Mouse (Mus musculus): ENCODE data around the gene Olfr459. TPM values are rescaled to one million over a fixed set of nuclear protein-coding genes. Genes with fewer than 3 reads are reported as not detected.

Gene Olfr459
- polyA plus RNA-seq (2011; ENCODE audit: insufficient read depth, insufficient read length, low read depth, missing spikeins): not detected in 2 replicates

DNA sequence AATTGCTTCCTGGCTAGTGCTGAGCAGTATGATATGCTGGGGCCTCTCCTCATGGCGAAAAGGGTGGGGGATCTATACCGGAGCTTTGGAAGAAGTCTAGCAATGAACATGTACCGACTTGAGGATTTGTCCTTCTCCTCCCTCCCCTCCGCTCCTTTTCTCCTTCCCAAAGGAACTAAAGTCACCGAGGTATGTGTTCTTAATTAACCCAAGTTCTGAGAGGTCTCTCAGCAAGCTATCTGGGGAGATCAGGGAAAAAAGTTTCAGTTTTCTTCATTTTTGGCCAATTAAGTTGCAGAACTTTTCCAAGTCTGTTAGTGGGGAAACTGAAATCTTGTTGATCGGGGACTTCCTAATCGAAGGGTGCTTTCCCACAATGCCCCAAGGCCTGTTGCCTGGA is at the start of gene Olfr459:
TSS of gene Olfr459 (minus strand) at position 101 of the 400 bp plus-strand sequence.
- Histone ChIP-seq H3K4me3 (ENCODE audit: low read depth, low read length) (no peak within 1 kb of the TSS), H3K27me3 (ENCODE audit: control insufficient read depth, insufficient read depth, low read length, poor library complexity, severe bottlenecking) (no peaks in the 10 kb centered on the region; the same call in 1 of the 2 replicates), H3K4me1 (ENCODE audit: control insufficient read depth, insufficient read depth, low read length) (no peaks in the 10 kb centered on the region), H3K9ac (ENCODE audit: low read depth, poor library complexity, severe bottlenecking) (no peak within 1 kb of the TSS), H3K36me3 (ENCODE audit: control insufficient read depth, insufficient read depth, low read length, poor library complexity, severe bottlenecking) (no peaks in the 10 kb centered on the region), H3K9me3 (replicated peaks; ENCODE audit: control insufficient read depth, insufficient read depth, low read length, poor library complexity, severe bottlenecking) (no peaks in the 10 kb centered on the region), H3K27ac (ENCODE audit: insufficient read depth, low read length) (no peak within 1 kb of the TSS)
- no peak for TF ChIP-seq CTCF (IDR thresholded peaks at IDR 0.05; ENCODE audit: low read depth, low read length)
- no peak for TF ChIP-seq EP300 (IDR thresholded peaks at IDR 0.05; ENCODE audit: insufficient read depth, low read depth, low read length)
- TF ChIP-seq POLR2A (IDR thresholded peaks at IDR 0.05; ENCODE audit: insufficient read depth, low read length): no peak

- Histone ChIP-seq H3K9ac (ENCODE audit: low read depth, poor library complexity, severe bottlenecking) (no peak overlapping the region), H3K4me3 (ENCODE audit: low read depth, low read length) (no peak overlapping the region), H3K9me3 (replicated peaks; ENCODE audit: control insufficient read depth, insufficient read depth, low read length, poor library complexity, severe bottlenecking) (no peaks in the 10 kb centered on the region), H3K36me3 (ENCODE audit: control insufficient read depth, insufficient read depth, low read length, poor library complexity, severe bottlenecking) (no peaks in the 10 kb centered on the region), H3K4me1 (ENCODE audit: control insufficient read depth, insufficient read depth, low read length) (no peaks in the 10 kb centered on the region), H3K27ac (ENCODE audit: insufficient read depth, low read length) (no peak overlapping the region), H3K27me3 (ENCODE audit: control insufficient read depth, insufficient read depth, low read length, poor library complexity, severe bottlenecking) (no peaks in the 10 kb centered on the region)
- TF ChIP-seq POLR2A (IDR thresholded peaks at IDR 0.05; ENCODE audit: insufficient read depth, low read length) (no peak), CTCF (IDR thresholded peaks at IDR 0.05; ENCODE audit: low read depth, low read length) (no peak), EP300 (IDR thresholded peaks at IDR 0.05; ENCODE audit: insufficient read depth, low read depth, low read length) (no peak)
Measured at GRCm38 (mm10) chr6:41824086-41824485, 49.1 kb upstream of the Olfr459 start.

DNA sequence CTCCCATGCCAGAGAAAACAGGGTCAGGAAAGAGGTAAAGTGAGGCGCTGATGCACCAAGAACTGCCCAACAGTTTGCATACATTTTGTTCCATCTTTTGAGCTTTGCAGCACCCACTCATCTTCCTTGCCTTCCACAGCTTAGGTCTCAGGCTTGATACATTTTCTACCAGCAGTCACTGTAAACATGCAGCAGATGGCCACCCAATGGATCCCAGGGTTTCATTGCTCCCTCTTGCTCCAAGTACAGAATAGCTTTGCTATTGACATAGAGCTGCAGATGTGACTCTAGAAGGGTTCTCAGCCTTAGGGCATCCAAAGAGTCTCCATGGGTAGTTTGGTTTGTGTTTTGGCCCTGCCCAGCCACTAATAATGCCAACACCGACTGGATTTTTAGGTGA is 11.7 kb upstream of the Olfr459 start:
- no peaks in the 10 kb centered on the region for H3K27me3 ChIP-seq (ENCODE audit: control insufficient read depth, insufficient read depth, low read length, poor library complexity, severe bottlenecking)
- TF ChIP-seq EP300 (IDR thresholded peaks at IDR 0.05; ENCODE audit: insufficient read depth, low read depth, low read length): no peak
- no peak for TF ChIP-seq CTCF (IDR thresholded peaks at IDR 0.05; ENCODE audit: low read depth, low read length)
- no peak for TF ChIP-seq POLR2A (IDR thresholded peaks at IDR 0.05; ENCODE audit: insufficient read depth, low read length)

GRCm38 (mm10) chr6:41775721-41776120 is 744 bp upstream of the Olfr459 start:
- no peaks in the 10 kb centered on the region; the same call in 1 of the 2 replicates for H3K27me3 ChIP-seq (ENCODE audit: control insufficient read depth, insufficient read depth, low read length, poor library complexity, severe bottlenecking)
- H3K36me3 ChIP-seq (ENCODE audit: control insufficient read depth, insufficient read depth, low read length, poor library complexity, severe bottlenecking): no peaks in the 10 kb centered on the region
- no peak for TF ChIP-seq POLR2A (IDR thresholded peaks at IDR 0.05; ENCODE audit: insufficient read depth, low read length)
- no peak for TF ChIP-seq EP300 (IDR thresholded peaks at IDR 0.05; ENCODE audit: insufficient read depth, low read depth, low read length)
- no peak for TF ChIP-seq CTCF (IDR thresholded peaks at IDR 0.05; ENCODE audit: low read depth, low read length)
- no peaks in the 10 kb centered on the region for H3K9me3 ChIP-seq (replicated peaks; ENCODE audit: control insufficient read depth, insufficient read depth, low read length, poor library complexity, severe bottlenecking)
- no peak overlapping the region for H3K9ac ChIP-seq (ENCODE audit: low read depth, poor library complexity, severe bottlenecking)
- no peaks in the 10 kb centered on the region for H3K4me1 ChIP-seq (ENCODE audit: control insufficient read depth, insufficient read depth, low read length)
- no peak overlapping the region for H3K27ac ChIP-seq (ENCODE audit: insufficient read depth, low read length)
- H3K4me3 ChIP-seq (ENCODE audit: low read depth, low read length): no peak overlapping the region

More for the DNA sequence above, 11.7 kb upstream of the Olfr459 start:
- H3K27ac ChIP-seq (ENCODE audit: insufficient read depth, low read length): no peak overlapping the region
- no peaks in the 10 kb centered on the region for H3K4me1 ChIP-seq (ENCODE audit: control insufficient read depth, insufficient read depth, low read length)
- H3K36me3 ChIP-seq (ENCODE audit: control insufficient read depth, insufficient read depth, low read length, poor library complexity, severe bottlenecking): no peaks in the 10 kb centered on the region
- no peaks in the 10 kb centered on the region for H3K9me3 ChIP-seq (replicated peaks; ENCODE audit: control insufficient read depth, insufficient read depth, low read length, poor library complexity, severe bottlenecking)
- H3K9ac ChIP-seq (ENCODE audit: low read depth, poor library complexity, severe bottlenecking): no peak overlapping the region
- no peak overlapping the region for H3K4me3 ChIP-seq (ENCODE audit: low read depth, low read length)

GRCm38 (mm10) chr6:41769872-41770271 is 5.1 kb downstream of the Olfr459 start:
- no peaks in the 10 kb centered on the region for H3K27me3 ChIP-seq (ENCODE audit: control insufficient read depth, insufficient read depth, low read length, poor library complexity, severe bottlenecking)
- no peaks in the 10 kb centered on the region for H3K4me1 ChIP-seq (ENCODE audit: control insufficient read depth, insufficient read depth, low read length)
- H3K9ac ChIP-seq (ENCODE audit: low read depth, poor library complexity, severe bottlenecking): no peak overlapping the region
- TF ChIP-seq EP300 (IDR thresholded peaks at IDR 0.05; ENCODE audit: insufficient read depth, low read depth, low read length) (no peak), CTCF (IDR thresholded peaks at IDR 0.05; ENCODE audit: low read depth, low read length) (no peak), POLR2A (IDR thresholded peaks at IDR 0.05; ENCODE audit: insufficient read depth, low read length) (no peak)
- H3K36me3 ChIP-seq (ENCODE audit: control insufficient read depth, insufficient read depth, low read length, poor library complexity, severe bottlenecking): no peaks in the 10 kb centered on the region
- no peak overlapping the region for H3K27ac ChIP-seq (ENCODE audit: insufficient read depth, low read length)
- H3K9me3 ChIP-seq (replicated peaks; ENCODE audit: control insufficient read depth, insufficient read depth, low read length, poor library complexity, severe bottlenecking): no peaks in the 10 kb centered on the region
- no peak overlapping the region for H3K4me3 ChIP-seq (ENCODE audit: low read depth, low read length)

DNA sequence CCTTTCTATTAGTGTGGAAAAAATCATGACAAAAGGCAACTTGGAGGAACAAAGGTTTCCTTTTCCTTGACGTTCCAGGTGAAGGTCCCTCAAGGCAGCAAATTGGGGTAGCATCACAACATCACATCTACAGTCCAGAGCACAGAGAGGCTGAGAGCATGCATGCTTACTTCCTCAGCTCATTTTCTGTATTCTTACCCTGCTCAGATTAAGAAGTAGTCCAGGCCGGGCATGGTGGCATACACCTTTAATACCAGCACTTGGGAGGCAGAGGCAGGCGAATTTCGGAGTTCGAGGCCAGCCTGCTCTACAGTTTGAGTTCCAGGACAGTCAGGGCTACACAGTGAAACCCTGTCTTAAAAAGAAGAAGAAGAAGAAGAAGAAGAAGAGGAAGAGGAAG is 10.7 kb downstream of the Olfr459 start:
- Histone ChIP-seq H3K27ac (ENCODE audit: insufficient read depth, low read length) (no peak overlapping the region), H3K4me1 (ENCODE audit: control insufficient read depth, insufficient read depth, low read length) (no peaks in the 10 kb centered on the region), H3K4me3 (ENCODE audit: low read depth, low read length) (no peak overlapping the region), H3K36me3 (ENCODE audit: control insufficient read depth, insufficient read depth, low read length, poor library complexity, severe bottlenecking) (no peaks in the 10 kb centered on the region), H3K27me3 (ENCODE audit: control insufficient read depth, insufficient read depth, low read length, poor library complexity, severe bottlenecking) (no peaks in the 10 kb centered on the region; the same call in 1 of the 2 replicates), H3K9ac (ENCODE audit: low read depth, poor library complexity, severe bottlenecking) (no peak overlapping the region), H3K9me3 (replicated peaks; ENCODE audit: control insufficient read depth, insufficient read depth, low read length, poor library complexity, severe bottlenecking) (no peaks in the 10 kb centered on the region)
- TF ChIP-seq POLR2A (IDR thresholded peaks at IDR 0.05; ENCODE audit: insufficient read depth, low read length) (no peak), EP300 (IDR thresholded peaks at IDR 0.05; ENCODE audit: insufficient read depth, low read depth, low read length) (no peak), CTCF (IDR thresholded peaks at IDR 0.05; ENCODE audit: low read depth, low read length) (no peak)

Data from ES-Bruce4 (cell line).